ENCODE assay signal across 8 mouse cellular contexts in the genomic region with DNA sequence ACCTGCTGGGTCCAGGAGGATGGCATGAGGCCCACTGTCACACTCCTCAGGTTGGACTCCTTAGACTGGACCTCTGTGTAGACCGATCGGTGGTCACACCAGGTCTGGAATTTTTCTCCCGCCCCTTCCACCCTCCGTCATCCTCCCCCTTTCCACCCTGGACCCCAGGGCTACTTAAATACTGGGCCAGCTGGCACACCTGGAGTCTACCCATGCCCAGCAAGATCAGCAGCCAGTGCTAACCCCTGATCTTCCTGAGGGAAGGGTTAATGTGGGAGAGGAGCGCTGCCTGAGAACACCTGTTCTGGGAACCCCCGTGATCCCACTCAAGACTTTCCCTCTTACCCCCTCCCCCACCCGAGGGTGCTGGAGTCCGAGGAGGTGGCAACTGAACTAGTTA. TPM values are rescaled to one million over a fixed set of nuclear protein-coding genes. Genes with fewer than 3 reads are reported as not detected.
DNase-seq lines count a peak whose midpoint lies in the region; ATAC-seq lines count a peak whose summit lies in the region.
"Had no signal": no experiment of that assay in that cellular context is flagged by ENCODE, and none has a peak within 500 bp of the region (broad histone marks: within the 10 kb centered on the region; RNA-seq: fewer than 3 reads in every experiment).

No protein-coding gene starts in this region.

- H3K27ac ChIP-seq in neural tube, embryonic 11.5 days (ENCODE audit: low read depth, low read length) = no peak overlapping the region
- H3K27ac ChIP-seq in forebrain, embryonic 16.5 days (ENCODE audit: low read length) = no peak overlapping the region
- H3K27ac ChIP-seq in liver, embryonic 13.5 days = peak overlapping the region; percentile 85; the same call in 1 of the 2 replicates

- DNase-seq in neural tube, embryonic 11.5 days (ENCODE audit: low spot score) = no peak
- no peak for DNase-seq in neural tube, embryonic 10.5 days (ENCODE audit: extremely low spot score, low spot score)
- DNase-seq in liver, embryonic 13.5 days = no peak
- no peak for DNase-seq in ovary, postnatal 10 days (ENCODE audit: low spot score)
- DNase-seq in cerebellum, postnatal 14 days = no peak
- no peak for DNase-seq in urinary bladder, postnatal 4 days (ENCODE audit: low spot score in 2 of 2)
- DNase-seq: right cerebral cortex, postnatal 25 days had no signal

- no peak overlapping the region for H3K9ac ChIP-seq in neural tube, embryonic 11.5 days (ENCODE audit: low read length)
- no peak overlapping the region for H3K9ac ChIP-seq in forebrain, embryonic 16.5 days (replicated peaks; ENCODE audit: low read depth, low read length)
- peak overlapping the region; percentile 78 for H3K9ac ChIP-seq in liver, embryonic 13.5 days

- peak overlapping the region; percentile 99 for H3K4me2 ChIP-seq in neural tube, embryonic 11.5 days (ENCODE audit: low read depth)
- H3K4me2 ChIP-seq in forebrain, embryonic 16.5 days (ENCODE audit: low read length) = peak overlapping the region; percentile 90; the same call in 1 of the 2 replicates
- H3K4me2 ChIP-seq in liver, embryonic 13.5 days = peak overlapping the region; percentile 93

- H3K27me3 ChIP-seq in neural tube, embryonic 11.5 days (ENCODE audit: control insufficient read depth, insufficient read depth, low read length) = peaks cover 3% of the 10 kb centered on the region; the same call in 1 of the 2 replicates
- peaks cover 6% of the 10 kb centered on the region for H3K27me3 ChIP-seq in forebrain, embryonic 16.5 days (replicated peaks; ENCODE audit: control insufficient read depth, insufficient read depth, low read length)
- H3K27me3 ChIP-seq in liver, embryonic 13.5 days = peaks cover 32% of the 10 kb centered on the region

- ATAC-seq in neural tube, embryonic 11.5 days (ENCODE audit: insufficient read depth, low FRiP score, low TSS enrichment) = no peak
- no peak for ATAC-seq in forebrain, embryonic 16.5 days
- no peak for ATAC-seq in liver, embryonic 13.5 days (ENCODE audit: low read depth)

- H3K4me3 ChIP-seq in neural tube, embryonic 11.5 days (ENCODE audit: low read depth, low read length) = peak overlapping the region; percentile 77; the same call in 1 of the 2 replicates
- no peak overlapping the region; the same call in 1 of the 2 replicates for H3K4me3 ChIP-seq in forebrain, embryonic 16.5 days (replicated peaks; ENCODE audit: low read length)
- peak overlapping the region; percentile 75 for H3K4me3 ChIP-seq in liver, embryonic 13.5 days (replicated peaks)

- 81% methylated on average over 8 of the region's 8 CpGs for WGBS in neural tube, embryonic 11.5 days
- WGBS in forebrain, embryonic 16.5 days = 68% methylated on average over 8 of the region's 8 CpGs
- WGBS in liver, embryonic 13.5 days (ENCODE audit: insufficient replicate concordance) = 68% methylated on average over 8 of the region's 8 CpGs

- H3K36me3 ChIP-seq in neural tube, embryonic 11.5 days (ENCODE audit: control insufficient read depth, insufficient read depth, low read length) = no peaks in the 10 kb centered on the region
- H3K36me3 ChIP-seq in forebrain, embryonic 16.5 days (ENCODE audit: control insufficient read depth, insufficient read depth) = no peaks in the 10 kb centered on the region
- no peaks in the 10 kb centered on the region for H3K36me3 ChIP-seq in liver, embryonic 13.5 days

- H3K9me3 ChIP-seq in neural tube, embryonic 11.5 days (ENCODE audit: control insufficient read depth, low read length) = no peaks in the 10 kb centered on the region
- no peaks in the 10 kb centered on the region for H3K9me3 ChIP-seq in forebrain, embryonic 16.5 days (ENCODE audit: control insufficient read depth, low read length)
- no peaks in the 10 kb centered on the region for H3K9me3 ChIP-seq in liver, embryonic 13.5 days (replicated peaks)

- 0 out of 2 replicates have a peak, but pooled peaks cover 4% of the 10 kb centered on the region for H3K4me1 ChIP-seq in neural tube, embryonic 11.5 days (ENCODE audit: control insufficient read depth, insufficient read depth, low read length)
- H3K4me1 ChIP-seq in forebrain, embryonic 16.5 days (replicated peaks; ENCODE audit: control insufficient read depth, insufficient read depth, low read length) = peaks cover 7% of the 10 kb centered on the region
- peaks cover 62% of the 10 kb centered on the region for H3K4me1 ChIP-seq in liver, embryonic 13.5 days (replicated peaks)

RNA-seq across cellular contexts. Expression of gene Maff, which starts 2.2 kb away (rescaled TPM):
- polyA plus RNA-seq in neural tube, embryonic 11.5 days (2014; fragmentation: Nextera tagmentation; extraction: Ambion mirVana) = 1.2 and 2.9 TPM in 2 replicates
- polyA plus RNA-seq in forebrain, embryonic 16.5 days (2015; fragmentation: Nextera tagmentation; extraction: Ambion mirVana) = 0.97 and 1.1 TPM in 2 replicates
- 0.95 and 1.1 TPM in 2 replicates for polyA plus RNA-seq in liver, embryonic 13.5 days (2015; fragmentation: Nextera tagmentation; extraction: Ambion mirVana)

RNA-seq across cellular contexts. Expression of gene Pla2g6, which starts 20.5 kb away (rescaled TPM):
- polyA plus RNA-seq in neural tube, embryonic 11.5 days (2014; fragmentation: Nextera tagmentation; extraction: Ambion mirVana) = 21.9 and 22.9 TPM in 2 replicates
- 26.4 and 31.0 TPM in 2 replicates for polyA plus RNA-seq in forebrain, embryonic 16.5 days (2015; fragmentation: Nextera tagmentation; extraction: Ambion mirVana)
- polyA plus RNA-seq in liver, embryonic 13.5 days (2015; fragmentation: Nextera tagmentation; extraction: Ambion mirVana) = 11.4 and 14.9 TPM in 2 replicates

RNA-seq across cellular contexts. Expression of gene Tmem184b, which starts 54.7 kb away (rescaled TPM):
- polyA plus RNA-seq in neural tube, embryonic 11.5 days (2014; fragmentation: Nextera tagmentation; extraction: Ambion mirVana) = 51.2 and 52.9 TPM in 2 replicates
- polyA plus RNA-seq in forebrain, embryonic 16.5 days (2015; fragmentation: Nextera tagmentation; extraction: Ambion mirVana) = 43.4 and 44.0 TPM in 2 replicates
- 8.7 and 12.1 TPM in 2 replicates for polyA plus RNA-seq in liver, embryonic 13.5 days (2015; fragmentation: Nextera tagmentation; extraction: Ambion mirVana)
